Mouse (Mus musculus): ENCODE measurements around the gene Gm8334. TPM values are rescaled to one million over a fixed set of nuclear protein-coding genes. Genes with fewer than 3 reads are reported as not detected.

Gene Gm8334
- polyA plus RNA-seq (2015; fragmentation: Nextera tagmentation; extraction: Ambion mirVana): not detected in 2 replicates

GRCm38 (mm10) chrX:148615053-148615452 is at the start of gene Gm8334:
Gene Gm8334, minus strand, starts transcription at chrX:148615153.

GRCm38 (mm10) chrX:148663298-148663697 is 48.3 kb upstream of the Gm8334 start, which contains the start of gene Gm15127:
Gene Gm15127, plus strand, starts transcription at chrX:148663598.

Other genes starting within 250 kb of the Gm8334 start
- gene Gm15114, start 126.2 kb downstream of the Gm8334 start, polyA plus RNA-seq (2015; fragmentation: Nextera tagmentation; extraction: Ambion mirVana): not detected in 2 replicates
- not detected in 2 replicates for gene Gm15127, start 48.4 kb upstream of the Gm8334 start, polyA plus RNA-seq (2015; fragmentation: Nextera tagmentation; extraction: Ambion mirVana)
- not detected in 2 replicates for gene Luzp4, start 242.5 kb upstream of the Gm8334 start, polyA plus RNA-seq (2015; fragmentation: Nextera tagmentation; extraction: Ambion mirVana)